Mouse (Mus musculus): Measurements from ENCODE around the gene Idnk.

Idnk gene

GRCm38 (mm10) chr13:58193221-58193620 is 35.8 kb downstream of the Idnk start:
- CTCF ChIA-PET = interaction anchor here (0.6 kb wide), 2 partner anchors 60 to 1431 kb away, joined by 5 to 8 read pairs; no protein-coding TSS in a partner anchor

GRCm38 (mm10) chr13:58194908-58195307 is 37.5 kb downstream of the Idnk start:
- CTCF ChIA-PET = interaction anchor here (1.2 kb wide), 1 partner anchor 14 kb away, joined by 3 read pairs; no protein-coding TSS in a partner anchor

GRCm38 (mm10) chr13:58197211-58197610 is 39.8 kb downstream of the Idnk start:
- CTCF ChIA-PET = no interaction called here

- CTCF ChIA-PET = no interaction called here
Measured at GRCm38 (mm10) chr13:58197981-58198640, 40.7 kb downstream of the Idnk start.

- CTCF ChIA-PET = no interaction called here
Measured at GRCm38 (mm10) chr13:58201343-58201742, 43.9 kb downstream of the Idnk start.

GRCm38 (mm10) chr13:58201908-58202307 is 44.5 kb downstream of the Idnk start:
- CTCF ChIA-PET = interaction anchor here (0.6 kb wide), 1 partner anchor 81 kb away, joined by 3 read pairs; no protein-coding TSS in a partner anchor

GRCm38 (mm10) chr13:58202903-58203302 is 45.5 kb downstream of the Idnk start:
- CTCF ChIA-PET = interaction anchor here (0.6 kb wide), 1 partner anchor 39 kb away, joined by 12 read pairs; no protein-coding TSS in a partner anchor

GRCm38 (mm10) chr13:58204202-58204601 is 46.8 kb downstream of the Idnk start:
- CTCF ChIA-PET = interaction anchor here (0.5 to 0.7 kb wide), 2 partner anchors 22 to 108 kb away, joined by 3 read pairs; no protein-coding TSS in a partner anchor

GRCm38 (mm10) chr13:58204986-58205385 is 47.5 kb downstream of the Idnk start:
- CTCF ChIA-PET = interaction anchor here (0.7 kb wide), 1 partner anchor 23 kb away, joined by 3 read pairs; no protein-coding TSS in a partner anchor

- CTCF ChIA-PET = no interaction called here
Measured at GRCm38 (mm10) chr13:58206084-58206483, 48.6 kb downstream of the Idnk start.

- CTCF ChIA-PET = no interaction called here
Measured at GRCm38 (mm10) chr13:58210441-58210840, 53.0 kb downstream of the Idnk start.

- CTCF ChIA-PET = interaction anchor here (0.6 kb wide), 2 partner anchors 36 to 349 kb away, joined by 6 to 8 read pairs; no protein-coding TSS in a partner anchor
Measured at GRCm38 (mm10) chr13:58212530-58212929, 55.1 kb downstream of the Idnk start.

- CTCF ChIA-PET = interaction anchor here (0.6 to 1.4 kb wide), 2 partner anchors 18 to 1371 kb away, joined by 3 to 4 read pairs; no protein-coding TSS in a partner anchor
Measured at GRCm38 (mm10) chr13:58213801-58214200, 56.4 kb downstream of the Idnk start.
